In the genomic region with DNA sequence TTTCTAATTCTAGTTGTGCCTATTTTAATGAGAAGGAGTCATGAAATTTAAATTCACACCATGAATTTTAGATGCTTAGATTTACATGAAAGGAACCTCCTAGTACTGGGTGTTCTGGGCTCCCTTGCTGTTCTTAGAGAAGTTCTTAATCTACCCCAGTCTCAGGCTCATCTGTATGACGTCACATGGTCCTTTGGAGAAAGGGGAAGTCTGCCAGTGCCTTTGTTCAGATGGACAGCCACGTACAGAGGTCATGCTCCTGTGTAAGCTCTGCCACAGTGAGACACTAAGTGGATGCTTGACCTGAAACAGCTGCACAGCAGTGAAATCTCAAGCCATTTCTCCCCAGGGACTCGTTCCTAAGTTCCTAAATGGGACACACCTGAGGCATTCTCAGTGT, we compare ENCODE assay signal across 17 mouse cellular contexts. TPM values are rescaled to one million over a fixed set of nuclear protein-coding genes. Genes with fewer than 3 reads are reported as not detected.
A peak's percentile ranks its signal among the peaks of the same experiment; 100 is the strongest.
DNase-seq lines count a peak whose midpoint lies in the region; ATAC-seq lines count a peak whose summit lies in the region.
"Had no signal": no experiment of that assay in that cellular context is flagged by ENCODE, and none has a peak within 500 bp of the region (broad histone marks: within the 10 kb centered on the region; RNA-seq: fewer than 3 reads in every experiment).

No protein-coding gene starts in this region.

- peak; percentile 79 for ATAC-seq in megakaryocyte progenitor cell, adult 5-6 weeks (replicated peaks; ENCODE audit: poor library complexity)
- ATAC-seq: forebrain, embryonic 15.5 days; midbrain, embryonic 13.5 days had no signal

- peak; percentile 42 for DNase-seq in layer of hippocampus, adult 11-12 months (ENCODE audit: low spot score)
- no peak for DNase-seq in layer of hippocampus, postnatal 25 days (ENCODE audit: extremely low spot score in 1 of 2, low spot score in 1 of 2)
- DNase-seq in A20 (ENCODE audit: low read depth, low spot score) (peak; percentile 50), MEL-GATA-1-ER (ENCODE audit: extremely low read depth, low read depth) (peak; percentile 46)
- no peak for DNase-seq in adrenal gland, postnatal 25 days
- no peak for DNase-seq in gastrocnemius, postnatal 25 days
- DNase-seq: adrenal gland, postnatal 36 days; cerebellum, adult 2 months; gastrocnemius, postnatal 14 days; kidney, adult 18-20 months; kidney, postnatal 10 days; spleen, adult 18-20 months; thymus, adult 18-20 months had no signal

RNA-seq across cellular contexts. Expression of gene Gm21958, which starts 4.8 kb away (rescaled TPM):
- total RNA-seq in layer of hippocampus, postnatal 25 days (2021): not detected
- total RNA-seq in megakaryocyte progenitor cell, adult 5-6 weeks (2015): not detected in 2 replicates
- total RNA-seq in megakaryocyte progenitor cell, adult 5-6 weeks (2017): not detected in 2 replicates
- not detected in 2 replicates for total RNA-seq in adrenal gland, postnatal 25 days (2021)
- not detected for total RNA-seq in gastrocnemius, postnatal 25 days (2021)
- total RNA-seq: adrenal gland, postnatal 36 days; gastrocnemius, postnatal 14 days; left cerebral cortex, postnatal 14 days had no signal

RNA-seq across cellular contexts. Expression of gene Exosc8, which starts 16.2 kb away (rescaled TPM):
- 10 to 100 TPM; 22.2 to 31.6 TPM for total RNA-seq in layer of hippocampus, postnatal 25 days (2021)
- 190 and 219 TPM in 2 replicates for total RNA-seq in megakaryocyte progenitor cell, adult 5-6 weeks (2015)
- total RNA-seq in megakaryocyte progenitor cell, adult 5-6 weeks (2017): 254 and 259 TPM in 2 replicates
- 40.7 and 47.9 TPM in 2 replicates for total RNA-seq in adrenal gland, postnatal 25 days (2021)
- total RNA-seq in gastrocnemius, postnatal 25 days (2021): 1 to 10 TPM; 8.9 to 9.8 TPM

RNA-seq across cellular contexts. Expression of gene Alg5, which starts 16.4 kb away (rescaled TPM):
- total RNA-seq in layer of hippocampus, postnatal 25 days (2021): 10 to 100 TPM; 18.2 to 21.6 TPM
- total RNA-seq in megakaryocyte progenitor cell, adult 5-6 weeks (2015): 55.8 and 67.4 TPM in 2 replicates
- 42.0 and 42.3 TPM in 2 replicates for total RNA-seq in megakaryocyte progenitor cell, adult 5-6 weeks (2017)
- total RNA-seq in adrenal gland, postnatal 25 days (2021): 47.3 and 52.3 TPM in 2 replicates
- total RNA-seq in gastrocnemius, postnatal 25 days (2021): 1 to 10 TPM; 9.3 to 9.4 TPM

RNA-seq across cellular contexts. Expression of gene Supt20, which starts 26.3 kb away (rescaled TPM):
- total RNA-seq in layer of hippocampus, postnatal 25 days (2021): 10 to 100 TPM; 34.9 to 49.6 TPM
- 92.6 and 93.8 TPM in 2 replicates for total RNA-seq in megakaryocyte progenitor cell, adult 5-6 weeks (2015)
- total RNA-seq in megakaryocyte progenitor cell, adult 5-6 weeks (2017): 47.4 and 84.9 TPM in 2 replicates
- 54.4 and 68.9 TPM in 2 replicates for total RNA-seq in adrenal gland, postnatal 25 days (2021)
- total RNA-seq in gastrocnemius, postnatal 25 days (2021): 10 to 100 TPM; 12.1 to 12.4 TPM

RNA-seq across cellular contexts. Expression of gene Smad9, which starts 36.4 kb away (rescaled TPM):
- total RNA-seq in layer of hippocampus, postnatal 25 days (2021): 1 to 10 TPM; 5.9 to 6.0 TPM
- not detected in 2 replicates for total RNA-seq in megakaryocyte progenitor cell, adult 5-6 weeks (2015)
- not detected in 2 replicates for total RNA-seq in megakaryocyte progenitor cell, adult 5-6 weeks (2017)
- total RNA-seq in adrenal gland, postnatal 25 days (2021): 42.6 and 44.4 TPM in 2 replicates
- under 1 TPM; 0.16 to 0.51 TPM for total RNA-seq in gastrocnemius, postnatal 25 days (2021)

Comparison
In these comparisons a context has a peak if more than half of its experiments do, and no peak if none do; other contexts are left out.
1. DNase-seq: peak in layer of hippocampus, adult 11-12 months (single experiment), A20 (single experiment) and MEL-GATA-1-ER (single experiment); none in layer of hippocampus, postnatal 25 days (0 of 2), adrenal gland, postnatal 25 days (single experiment) and gastrocnemius, postnatal 25 days (single experiment).